Mouse (Mus musculus) megakaryocyte, adult 5-6 weeks (primary cell): Measurements from ENCODE around the gene Cfap300. TPM values are rescaled to one million over a fixed set of nuclear protein-coding genes. Genes with fewer than 3 reads are reported as not detected.

Source experiments
- ATAC-seq: 2 replicates; pipeline ENCODE4 v1.8.0; 2016; ENCODE audit warnings: mild to moderate bottlenecking, inconsistent platforms; ENCODE audit not compliant: poor library complexity, severe bottlenecking
- total RNA-seq, 2 experiments: library from RNA; stranded (forward) in 1 of 2; stranded (reverse) in 1 of 2; fragments of 153-499, 151-499 nt in 1 of 2; fragments of 221-1000, 200-1000 nt in 1 of 2; gene quantifications; 2 replicates each; pipeline versions ENCODE4 v1.2.3 to v1.2.4; 2015 to 2017

The Cfap300 gene
- total RNA-seq, 2 experiments from 2014 or later = not detected

DNA sequence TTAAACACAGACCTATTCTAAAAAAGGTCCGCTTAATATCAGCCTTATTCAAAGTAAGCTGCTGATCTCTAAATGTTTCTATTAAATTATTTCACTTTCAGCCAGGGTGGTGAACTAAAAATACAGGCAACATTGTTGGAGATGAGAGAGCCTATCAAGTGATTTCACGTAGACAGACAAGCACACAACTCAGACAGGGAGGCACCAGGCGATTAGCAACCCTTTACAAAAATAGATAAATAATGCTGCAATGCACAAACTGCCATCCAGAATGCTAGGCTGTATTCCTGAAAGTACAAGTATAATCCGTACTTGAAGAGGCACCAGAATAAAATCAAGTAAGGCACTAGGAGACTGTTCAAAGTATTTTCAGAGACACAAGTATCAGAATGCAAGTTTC is 58.3 kb downstream of the Cfap300 start:
- ATAC-seq = no peak

DNA sequence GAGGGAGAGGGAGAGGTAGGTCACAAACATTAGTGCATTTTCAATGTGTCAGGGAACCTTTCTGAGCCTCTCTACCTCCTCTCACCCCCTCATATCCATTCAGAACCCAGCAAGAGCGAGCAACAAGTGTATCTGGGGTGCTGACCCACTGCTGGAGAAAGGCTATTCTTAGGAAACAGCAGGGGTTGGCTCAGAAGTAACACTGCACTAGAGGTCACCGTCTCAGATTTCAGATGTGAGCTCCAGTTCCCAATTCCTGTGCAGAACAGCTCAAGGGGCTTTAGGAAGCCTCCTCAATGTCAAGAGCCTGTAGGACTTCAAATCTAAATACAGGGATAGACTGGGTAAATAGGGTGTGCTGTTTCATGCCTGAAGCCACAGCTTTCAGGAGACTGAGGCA is 59.0 kb downstream of the Cfap300 start:
- no peak for ATAC-seq

DNA sequence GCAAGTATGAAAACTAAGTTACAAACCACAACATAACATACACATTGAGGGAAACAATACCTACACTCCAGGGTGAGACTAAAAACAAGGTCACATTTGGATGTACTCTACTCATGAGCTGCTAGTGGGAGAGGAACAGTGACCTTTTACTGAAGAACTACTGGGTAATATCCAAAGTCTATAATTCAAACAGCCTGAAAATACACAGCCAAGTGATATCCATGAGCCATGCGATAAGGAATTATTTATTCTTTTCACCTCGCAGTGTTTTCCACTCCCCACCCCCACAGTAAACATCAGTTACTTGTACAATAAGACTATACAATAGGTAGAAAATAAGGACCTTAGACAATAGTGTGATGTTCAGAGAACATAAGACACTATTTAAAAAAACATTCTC is 62.5 kb downstream of the Cfap300 start:
- ATAC-seq = no peak

DNA sequence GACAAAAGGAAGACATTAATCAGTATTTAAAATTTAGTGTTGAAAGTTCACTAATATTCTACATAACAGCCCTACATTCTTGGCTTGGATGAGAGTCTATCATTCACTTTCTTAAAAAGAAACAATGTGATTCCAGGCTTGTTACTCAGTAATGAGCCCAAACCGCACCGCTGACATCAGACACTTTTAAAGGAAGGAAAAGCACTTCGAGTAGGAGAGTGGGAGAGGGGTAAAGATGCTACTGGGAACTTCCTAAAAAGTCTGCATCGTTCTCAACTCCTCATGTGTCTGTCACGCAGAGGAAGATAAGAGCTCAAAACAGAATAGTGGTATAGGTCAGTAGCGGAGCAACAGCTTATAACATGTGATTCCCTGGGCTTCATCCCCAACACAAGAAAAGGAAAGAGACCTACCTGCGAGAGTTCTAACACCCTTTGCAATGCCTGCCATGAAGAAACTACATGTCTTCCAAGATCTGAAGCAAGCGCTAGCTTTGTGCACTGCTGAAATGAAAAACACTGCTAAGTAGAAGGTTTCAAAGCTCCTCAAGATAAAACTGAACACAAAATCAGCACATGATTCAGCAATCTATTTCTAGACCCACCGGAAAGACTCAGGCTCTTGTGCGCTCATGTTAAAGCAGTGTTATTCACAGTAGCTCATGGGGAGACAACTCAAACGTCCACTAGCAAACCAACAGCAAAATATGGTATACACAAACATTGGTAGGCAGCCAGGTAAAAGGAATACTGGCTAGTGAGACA is 63.3 kb downstream of the Cfap300 start:
- no peak for ATAC-seq

DNA sequence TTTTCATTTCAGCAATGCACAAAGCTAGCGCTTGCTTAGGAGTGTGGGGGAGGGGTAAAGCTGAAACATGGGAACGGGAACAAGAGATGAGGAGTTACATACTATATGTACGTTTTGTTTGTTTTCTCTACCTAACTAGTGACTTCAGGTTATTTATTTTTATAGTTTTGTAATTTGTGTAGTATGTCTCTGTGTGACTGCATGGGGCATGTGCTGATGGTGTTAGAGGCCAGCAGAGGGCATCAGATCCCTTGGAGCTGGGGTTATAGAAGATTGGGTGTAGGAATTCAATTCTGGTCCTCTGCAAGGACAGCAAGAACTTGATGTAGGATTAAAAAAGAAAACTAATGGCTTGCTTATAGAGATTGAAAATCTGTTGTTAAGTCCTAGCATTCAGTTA is 64.1 kb downstream of the Cfap300 start:
- no peak for ATAC-seq

DNA sequence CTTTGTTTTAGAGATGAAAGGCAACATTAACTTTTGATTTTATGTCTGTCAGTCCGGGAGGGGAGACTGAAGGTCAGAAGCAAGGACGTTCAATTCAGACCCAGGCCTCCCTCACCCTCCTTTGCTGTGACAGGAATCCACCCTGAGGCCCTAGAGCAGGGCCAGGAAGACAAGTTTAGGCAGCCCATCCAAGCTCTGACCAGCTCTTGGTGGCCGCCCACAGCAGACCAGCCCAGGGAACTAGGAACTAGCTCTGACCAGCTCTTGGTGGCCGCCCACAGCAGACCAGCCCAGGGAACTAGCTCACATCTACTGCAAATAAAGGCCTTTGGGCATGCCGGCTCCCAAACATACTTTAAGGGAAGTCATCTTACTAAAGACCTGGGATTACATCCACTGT is 65.0 kb downstream of the Cfap300 start:
- no peak for ATAC-seq

DNA sequence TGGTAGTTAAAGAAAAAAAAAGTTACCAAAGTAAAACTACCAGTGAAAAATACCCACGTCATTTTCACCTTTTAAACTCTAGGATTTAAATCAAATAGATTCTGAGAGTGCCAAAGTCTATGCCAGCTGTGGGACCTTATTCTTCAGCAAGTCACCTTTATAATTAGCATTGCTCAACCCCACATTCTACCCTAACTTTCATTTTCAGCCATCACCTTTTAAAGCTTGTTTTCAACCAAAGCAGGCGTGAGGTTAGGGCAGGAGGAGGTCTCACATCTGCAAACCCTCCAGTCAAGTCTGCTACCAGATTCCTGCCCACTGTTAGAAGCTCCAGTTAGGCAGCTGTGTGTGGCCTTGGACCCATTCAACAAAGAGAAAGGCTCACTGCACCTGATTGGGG is 70.6 kb downstream of the Cfap300 start:
- ATAC-seq = no peak

Other genes starting within 250 kb of the Cfap300 start
- gene Birc2, start 205.8 kb downstream of the Cfap300 start, total RNA-seq (2015) = 28.5 and 29.5 TPM in 2 replicates
- gene Birc2, start 205.8 kb downstream of the Cfap300 start, total RNA-seq (2017) = 37.3 TPM in 2 replicates
- gene Birc3, start 169.6 kb downstream of the Cfap300 start, total RNA-seq (2015) = 84.4 and 87.7 TPM in 2 replicates
- gene Birc3, start 169.6 kb downstream of the Cfap300 start, total RNA-seq (2017) = 128 TPM in 2 replicates
- not detected in 2 replicates for gene Yap1, start 38.2 kb downstream of the Cfap300 start, total RNA-seq (2015)
- 0.04 TPM in 1 of 2 replicates, not detected in the other for gene Yap1, start 38.2 kb downstream of the Cfap300 start, total RNA-seq (2017)
- gene Cep126, start 91.5 kb upstream of the Cfap300 start, total RNA-seq (2015) = not detected in 2 replicates
- not detected in 2 replicates for gene Cep126, start 91.5 kb upstream of the Cfap300 start, total RNA-seq (2017)